Mouse (Mus musculus): ENCODE data around the gene Gtf2ird1.
A peak's percentile ranks its signal among the peaks of the same experiment; 100 is the strongest.
"Not testable (repeated sequence)": the region's sequence is repeated elsewhere in the genome, so short reads cannot be mapped to it uniquely, and the experiment has no call there.

Gtf2ird1 gene

DNA sequence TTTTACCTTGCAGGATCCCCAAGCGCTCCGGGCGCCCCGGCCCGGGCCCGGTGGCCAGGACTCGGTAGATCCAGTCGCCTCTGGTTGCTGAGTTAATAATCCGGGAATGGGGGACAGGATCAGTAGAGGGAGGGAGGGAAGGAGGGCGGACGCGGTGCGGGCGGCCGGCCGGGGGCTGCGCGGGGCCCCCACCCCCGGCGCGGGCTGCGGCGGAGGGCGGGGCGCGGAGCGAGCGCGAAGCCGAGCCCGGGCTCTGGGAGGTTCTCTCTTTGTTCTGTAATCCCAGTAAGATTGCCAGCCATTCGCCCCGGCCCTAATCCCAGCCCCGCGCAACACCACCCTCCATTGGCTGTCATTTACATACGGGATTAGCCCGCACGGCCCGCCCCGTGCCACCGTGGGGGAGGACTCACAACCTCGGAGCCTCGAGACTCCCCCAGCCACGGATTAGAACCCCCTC, at the start of gene Gtf2ird1:
TSS of gene Gtf2ird1 (minus strand) at position 214 of the 460 bp plus-strand sequence.
- DNase-seq (ENCODE audit: low read depth) = peak; percentile 62

DNA sequence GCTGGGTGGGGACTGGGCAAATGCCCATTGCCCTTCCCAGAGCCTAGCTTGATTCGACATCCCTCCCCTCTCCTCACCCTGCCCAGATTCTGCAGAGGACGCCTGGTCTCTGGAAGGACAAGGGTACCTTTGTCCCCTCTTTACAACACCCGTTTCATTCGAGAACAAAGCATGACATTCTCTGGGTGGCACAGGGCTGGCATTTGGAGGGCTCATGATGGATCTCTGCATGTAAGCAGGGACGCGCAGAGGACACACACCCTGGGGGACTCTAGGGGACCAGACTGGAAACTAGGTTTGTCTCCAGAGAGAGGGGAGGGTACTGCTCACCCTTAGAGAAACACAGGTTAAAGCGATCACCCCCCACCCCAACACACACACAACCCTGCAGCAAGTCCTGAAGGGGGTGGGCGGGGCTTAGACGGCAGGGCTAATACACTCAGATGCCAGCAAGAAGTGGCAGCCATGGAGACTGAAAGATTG, 49.3 kb upstream of the Gtf2ird1 start:
- no peak for DNase-seq (ENCODE audit: low read depth)

DNA sequence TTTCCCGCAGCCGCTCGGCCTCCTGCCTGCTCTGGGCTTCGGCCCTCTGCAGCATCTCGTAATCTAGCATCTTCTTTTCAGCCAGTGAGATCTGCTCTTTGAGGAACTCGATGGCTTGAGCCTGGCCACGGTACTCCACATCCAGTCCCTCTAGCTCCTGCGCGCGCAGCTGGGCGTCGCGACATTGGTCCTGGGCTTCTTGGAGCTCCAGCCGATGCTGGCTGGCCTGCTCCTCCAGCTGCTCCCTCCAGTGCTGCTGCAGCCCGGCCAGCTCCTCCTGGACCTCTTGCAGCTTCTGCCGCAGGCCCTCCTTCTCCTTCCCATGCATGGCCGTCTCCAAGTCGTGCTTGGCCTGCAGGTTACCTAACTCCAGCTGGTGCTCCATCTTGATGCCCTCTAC, 46.1 kb upstream of the Gtf2ird1 start:
- DNase-seq (ENCODE audit: low read depth) = no peak

DNA sequence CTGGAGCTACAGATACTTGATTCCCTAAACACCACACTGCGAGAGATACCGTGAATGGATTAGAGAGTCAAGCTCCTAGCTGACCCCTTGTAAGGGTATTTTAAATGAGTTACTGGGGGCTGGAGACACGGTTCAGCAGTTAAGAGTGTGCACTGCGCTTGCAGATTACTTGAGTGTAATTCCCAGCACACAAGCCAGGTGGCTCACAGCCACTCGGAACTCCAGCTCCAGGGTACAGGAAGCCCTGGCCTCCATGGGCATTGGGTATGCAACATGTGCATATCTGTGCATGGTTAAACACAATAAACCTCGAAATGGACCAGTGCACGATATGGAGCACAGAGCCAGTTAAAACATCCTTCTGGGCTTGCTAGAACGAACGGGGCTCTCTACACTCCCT, 44.9 kb upstream of the Gtf2ird1 start:
- no peak for DNase-seq (ENCODE audit: low read depth)

DNA sequence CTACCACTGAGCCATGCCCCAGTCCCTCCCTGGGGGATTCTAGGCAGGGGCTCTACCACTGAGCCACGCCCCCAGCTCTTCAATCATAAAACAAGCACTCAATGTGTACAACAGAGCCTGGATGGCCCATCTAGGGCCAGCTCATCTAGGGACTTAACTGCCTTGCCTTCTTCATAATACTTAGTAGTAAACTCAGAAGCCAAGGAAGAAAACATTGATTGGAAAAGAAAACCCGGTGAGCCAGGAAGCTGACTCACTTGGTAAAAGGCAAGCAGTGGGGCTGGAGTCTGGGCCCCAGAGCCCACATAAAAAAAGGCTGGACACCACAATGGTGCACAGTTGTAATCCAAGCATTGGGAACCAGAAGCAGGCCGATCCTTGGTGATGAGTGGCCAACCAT, 44.2 kb upstream of the Gtf2ird1 start:
- DNase-seq (ENCODE audit: low read depth) = no peak

DNA sequence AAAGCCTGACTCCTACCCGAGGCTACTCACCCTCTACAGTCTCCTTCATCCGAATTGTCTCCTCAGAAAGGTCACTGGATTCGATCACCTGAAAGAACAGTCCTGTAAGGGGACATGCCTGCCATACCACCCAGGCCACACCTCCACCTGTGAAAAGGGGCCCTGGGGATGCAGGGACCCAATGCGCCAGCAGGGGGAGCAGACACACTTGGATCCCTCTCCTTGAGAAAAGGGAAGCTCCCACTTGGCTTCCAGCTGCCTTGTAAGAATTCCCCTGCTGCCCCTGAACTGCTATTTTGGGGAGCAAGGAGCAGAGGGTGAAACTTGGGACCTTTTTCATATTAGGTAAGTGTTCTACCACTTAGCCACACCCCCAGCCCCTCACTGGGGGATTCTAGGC, 43.5 kb upstream of the Gtf2ird1 start:
- peak; percentile 71 for DNase-seq (ENCODE audit: low read depth)

DNA sequence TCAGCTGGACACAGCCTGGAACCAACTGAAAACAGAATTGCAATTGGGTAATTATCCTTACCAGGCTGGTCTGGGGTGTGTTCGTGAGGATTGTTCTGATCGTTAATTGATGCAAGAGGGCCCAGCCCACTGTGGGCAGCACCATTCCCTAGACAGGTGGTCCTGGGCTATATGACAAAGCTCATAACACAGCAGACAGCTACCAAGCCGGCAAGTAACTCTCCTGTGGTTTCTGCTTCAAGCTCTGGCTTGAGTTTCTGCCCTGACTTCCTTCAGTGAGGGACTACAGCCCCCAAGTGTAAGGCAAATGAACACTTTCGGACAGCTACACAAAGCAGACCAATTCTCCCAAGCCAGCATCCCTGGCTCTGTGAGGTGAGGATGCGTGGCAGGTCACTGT, 40.5 kb upstream of the Gtf2ird1 start:
- no peak for DNase-seq (ENCODE audit: low read depth)

DNA sequence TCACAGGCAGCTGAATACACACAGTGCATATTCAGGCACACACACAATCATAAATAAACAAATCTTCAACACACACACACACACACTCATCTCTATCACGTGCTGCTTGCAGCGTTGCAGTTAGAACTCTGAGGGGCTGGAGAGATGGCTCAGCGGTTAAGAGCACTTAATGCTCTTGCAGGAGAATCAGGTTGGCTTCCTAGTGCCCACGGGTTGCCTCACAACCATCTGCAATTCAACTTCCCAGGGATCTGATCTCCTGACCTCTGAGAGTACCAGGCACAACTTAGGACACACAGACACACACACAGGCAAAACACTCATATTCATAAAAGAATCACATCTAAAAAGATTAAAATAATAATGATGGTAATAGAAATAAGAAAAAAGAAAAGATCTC, 39.3 kb upstream of the Gtf2ird1 start:
- DNase-seq (ENCODE audit: low read depth) = no peak

DNA sequence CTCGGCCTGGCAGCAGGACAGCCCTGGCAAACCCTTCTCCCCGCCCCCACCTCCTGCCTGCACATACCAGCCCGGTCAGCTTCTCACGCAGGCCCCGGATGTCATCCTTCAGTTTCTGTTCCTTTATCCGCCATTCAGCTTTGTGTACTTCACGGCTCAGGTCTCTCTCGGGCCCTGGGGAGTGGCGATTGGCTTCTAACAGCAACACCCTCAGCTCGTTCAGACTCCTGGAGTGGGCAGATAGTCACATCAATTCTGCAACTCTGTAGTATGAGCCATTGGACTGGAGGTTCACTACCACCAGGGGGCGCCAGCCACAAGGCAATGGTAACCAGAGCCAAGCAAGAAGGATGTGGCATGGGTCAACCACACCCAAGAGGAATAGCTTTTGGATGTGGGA, 37.6 kb upstream of the Gtf2ird1 start:
- peak; percentile 92 for DNase-seq (ENCODE audit: low read depth)

DNA sequence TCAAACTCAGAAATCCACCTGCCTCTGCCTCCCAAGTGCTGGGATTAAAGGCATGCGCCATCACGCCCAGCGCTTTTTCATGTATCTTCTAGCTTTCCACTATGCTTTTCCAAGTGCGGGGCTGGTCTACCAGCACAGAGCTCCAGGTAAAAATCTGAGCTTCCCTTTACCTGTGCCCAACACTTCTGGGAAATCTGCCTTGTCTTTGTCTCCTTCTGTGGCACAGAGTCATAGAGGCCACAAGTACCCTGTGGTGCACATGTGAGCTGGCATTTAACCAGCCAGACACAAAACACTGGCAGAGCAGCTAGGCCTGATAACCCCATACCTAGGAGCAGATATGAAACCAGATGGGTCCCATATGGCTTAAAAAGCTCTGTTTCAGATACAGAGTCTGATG, 36.4 kb upstream of the Gtf2ird1 start:
- no peak for DNase-seq (ENCODE audit: low read depth)

DNA sequence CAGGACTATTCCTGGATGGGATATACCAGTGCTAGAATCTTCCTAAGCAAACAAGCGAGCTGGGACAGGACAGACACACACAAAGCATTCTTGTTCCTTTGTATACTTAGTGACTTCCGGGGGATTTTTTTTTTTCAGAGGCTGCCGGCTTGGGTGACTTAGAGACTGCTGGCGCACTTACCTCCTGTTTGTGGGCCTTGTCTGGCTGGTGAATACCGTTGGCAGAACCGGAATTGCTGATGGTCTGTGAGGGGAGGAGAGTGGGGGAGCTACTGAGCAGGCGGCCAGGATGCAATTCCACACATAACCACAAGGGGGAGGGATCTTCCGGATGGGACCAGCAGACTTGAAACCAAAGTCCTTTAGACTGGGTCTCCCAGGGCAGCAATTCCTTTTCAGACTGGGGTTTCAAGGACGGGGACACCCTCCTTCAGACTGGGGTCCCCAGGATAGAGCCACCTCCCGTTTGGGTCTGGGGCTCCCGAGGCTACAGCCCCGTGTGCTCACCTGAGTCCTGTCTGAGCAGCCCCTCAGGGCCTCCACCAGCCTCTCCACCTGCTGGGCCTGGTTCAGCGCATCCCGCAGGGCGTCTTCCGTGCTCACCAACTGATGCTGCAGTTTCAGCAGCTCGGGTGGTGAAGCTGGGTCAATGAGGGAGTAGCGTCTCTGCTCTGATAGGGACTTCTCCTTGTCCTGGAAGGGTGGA, 35.3 kb upstream of the Gtf2ird1 start:
- DNase-seq (ENCODE audit: low read depth) = peak; percentile 97

DNA sequence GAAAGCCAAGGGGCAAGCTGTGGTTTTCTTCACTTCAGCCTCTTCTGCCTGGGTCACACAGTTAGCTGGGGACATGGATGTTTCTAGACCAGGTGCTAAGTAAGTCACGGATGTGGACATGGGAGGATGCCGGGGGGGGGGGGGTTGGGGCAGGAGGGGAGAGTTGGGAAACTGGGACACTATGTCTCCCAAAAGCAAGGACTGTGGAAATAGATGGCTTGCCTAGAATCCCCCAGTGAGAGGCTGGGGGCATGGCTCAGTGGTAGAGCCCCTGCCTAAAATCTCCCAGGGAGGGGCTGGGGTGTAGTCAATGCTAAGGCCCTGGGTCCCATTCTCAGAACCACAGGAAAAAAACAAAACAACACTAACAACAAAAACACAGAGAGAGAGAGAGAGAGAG, 34.7 kb upstream of the Gtf2ird1 start:
- no peak for DNase-seq (ENCODE audit: low read depth)

DNA sequence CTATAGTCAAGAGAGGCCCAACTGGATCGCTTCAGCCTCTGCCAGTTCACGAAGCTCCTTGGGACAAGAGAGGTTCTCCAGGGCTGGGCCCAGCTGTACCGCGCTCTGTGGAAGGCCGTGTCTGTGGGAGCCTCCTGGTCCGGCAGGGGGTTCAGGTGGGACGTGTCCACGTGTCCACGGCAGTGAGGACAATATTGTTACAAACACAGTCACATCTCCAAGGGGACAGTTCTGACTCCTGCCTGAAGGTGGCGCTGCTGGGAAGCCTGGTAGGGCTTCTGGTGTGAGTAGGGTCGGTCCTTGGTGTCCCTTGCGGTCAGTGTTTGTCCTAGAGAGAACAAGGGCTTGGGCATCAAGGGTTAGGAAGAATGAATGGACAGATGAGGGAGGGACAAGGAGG, 33.9 kb upstream of the Gtf2ird1 start:
- peak; percentile 61 for DNase-seq (ENCODE audit: low read depth)

DNA sequence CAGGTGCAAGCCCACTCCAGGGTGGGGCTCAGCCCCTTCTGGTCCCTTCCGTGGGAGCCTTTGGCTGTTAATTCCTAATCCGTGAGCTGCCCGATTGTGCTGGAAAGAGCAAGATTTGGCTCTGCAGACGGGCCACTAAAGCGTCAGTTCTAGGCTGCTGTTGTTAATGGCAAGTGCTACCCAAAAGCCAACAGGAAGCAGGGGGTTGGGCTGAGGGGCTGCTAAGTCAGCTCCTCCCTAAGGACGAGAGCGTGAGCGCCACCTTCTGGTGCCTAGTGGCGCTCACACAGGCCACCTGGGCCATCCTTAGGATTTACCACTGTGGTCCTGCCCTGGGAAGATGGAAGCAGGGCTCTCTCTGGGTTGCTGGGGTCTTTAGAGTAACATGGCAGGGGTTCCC, 33.1 kb upstream of the Gtf2ird1 start:
- DNase-seq (ENCODE audit: low read depth) = peak; percentile 85

DNA sequence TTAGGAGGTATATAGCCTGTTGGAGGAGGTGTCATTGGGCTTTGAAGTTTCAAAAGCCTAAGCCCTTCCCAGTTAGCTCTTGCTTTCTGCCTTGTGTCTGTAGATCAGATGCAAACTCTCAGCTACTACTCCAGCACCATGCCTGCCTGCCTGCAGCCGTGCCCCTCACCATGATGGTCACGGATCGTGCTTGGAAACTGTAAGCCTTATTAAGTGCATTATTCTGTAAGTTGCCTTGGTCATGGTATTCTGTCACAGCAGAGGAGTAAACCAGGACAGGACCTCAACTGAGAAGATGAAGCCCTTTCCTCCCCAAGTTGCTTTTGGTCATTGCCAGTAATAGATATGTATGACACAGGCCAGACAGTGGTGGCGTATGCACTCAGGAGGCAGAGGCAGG, 32.1 kb upstream of the Gtf2ird1 start:
- no peak for DNase-seq (ENCODE audit: low read depth)

DNA sequence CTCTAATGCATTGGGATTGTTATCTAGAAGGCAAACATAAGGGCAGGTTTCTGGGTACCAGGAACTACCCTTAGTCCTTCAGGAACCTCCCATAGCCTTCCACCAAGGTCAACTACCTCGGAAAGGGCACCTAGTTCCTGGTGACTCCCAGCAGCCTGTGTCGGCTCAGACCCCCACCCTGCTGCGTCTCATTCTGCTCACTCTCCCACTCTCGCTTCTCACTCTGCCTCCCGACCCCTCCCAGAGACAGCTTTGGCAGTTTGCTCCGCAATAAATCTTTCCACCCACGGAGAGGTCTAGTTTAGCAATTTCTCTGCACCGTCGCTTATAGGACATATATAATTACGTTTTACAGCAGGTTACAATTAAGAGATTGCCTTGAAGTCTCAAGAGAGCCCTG, 31.5 kb upstream of the Gtf2ird1 start:
- DNase-seq (ENCODE audit: low read depth) = no peak

DNA sequence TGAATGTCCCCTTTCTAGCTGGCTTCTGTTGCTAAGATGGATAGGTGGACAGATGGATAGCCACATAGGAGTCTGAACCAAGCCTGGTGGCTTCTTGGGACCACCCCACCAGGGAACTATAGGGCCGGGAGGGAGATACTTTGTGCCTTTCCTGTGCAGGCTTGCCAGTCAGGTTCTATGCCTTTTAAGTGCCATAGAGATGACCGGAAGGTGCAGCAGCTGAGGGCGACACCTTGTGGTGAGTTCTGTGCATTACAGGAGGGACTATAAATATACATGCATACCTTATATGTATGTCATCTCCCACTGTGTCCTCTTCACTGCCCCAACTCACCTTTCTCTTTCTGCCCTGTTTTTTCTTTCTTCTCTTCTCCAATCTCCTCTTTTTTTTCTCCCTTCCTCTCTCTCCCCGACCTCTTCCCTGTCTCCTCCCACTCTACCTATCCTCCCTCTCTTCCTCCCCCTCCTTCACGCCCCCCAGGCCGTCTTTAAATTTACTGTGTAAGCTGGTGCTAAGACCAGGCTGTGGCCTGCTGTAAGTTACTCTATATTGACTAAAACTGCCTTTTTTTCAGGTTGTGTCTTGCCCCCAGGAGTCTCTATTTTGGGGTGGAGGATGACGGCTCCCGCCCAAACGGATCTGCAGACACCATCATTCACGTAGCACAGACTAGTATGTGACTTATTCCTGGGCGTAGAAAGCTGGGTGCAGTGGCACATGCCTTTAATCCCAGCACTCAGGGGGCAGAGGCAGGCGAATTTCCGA, 29.6 kb upstream of the Gtf2ird1 start:
- DNase-seq (ENCODE audit: low read depth) = peak; percentile 92

DNA sequence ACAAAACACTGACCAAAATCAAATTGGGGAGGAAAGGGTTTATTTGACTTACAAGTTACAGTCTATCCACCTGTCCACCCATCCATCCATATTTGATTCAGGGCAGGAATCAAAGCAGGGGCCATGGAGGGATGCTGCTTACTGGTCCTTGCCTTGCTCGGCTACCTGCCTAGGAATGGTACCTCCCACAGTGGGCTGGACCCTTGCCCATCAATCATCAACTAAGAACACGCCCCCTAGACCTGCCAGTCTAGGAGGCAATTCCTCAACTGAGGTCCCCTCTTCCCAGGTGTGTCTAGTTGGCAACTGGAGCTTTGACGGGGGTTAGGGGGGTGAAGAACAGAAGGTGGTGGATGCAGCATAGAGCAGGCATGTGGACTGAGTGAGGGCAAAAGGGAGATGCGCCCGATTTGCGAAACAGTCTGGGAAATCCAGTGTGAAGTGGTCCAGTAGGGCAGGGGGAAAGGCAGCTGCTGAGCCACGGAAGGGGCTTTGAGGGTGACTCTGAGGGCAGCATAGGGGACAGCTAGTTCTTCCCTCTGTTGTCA, 28.7 kb upstream of the Gtf2ird1 start:
- DNase-seq (ENCODE audit: low read depth) = no peak

DNA sequence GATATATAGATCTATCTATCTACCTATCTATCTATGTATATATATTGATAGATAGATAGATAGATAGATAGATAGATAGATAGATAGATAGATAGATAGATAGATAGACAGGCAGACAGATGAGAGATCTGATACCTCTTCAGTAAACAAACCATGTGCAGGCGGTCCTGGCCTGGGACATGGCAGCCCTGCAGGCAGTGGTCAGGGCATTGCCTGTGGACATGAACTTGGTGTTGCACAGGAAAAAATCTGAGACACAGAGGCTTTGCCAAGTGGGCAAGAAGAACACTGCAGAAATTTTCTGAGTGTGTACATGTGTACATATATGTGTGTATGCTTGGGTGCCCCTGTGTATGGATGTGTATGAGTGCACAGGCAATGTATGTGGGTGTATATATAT, 26.8 kb upstream of the Gtf2ird1 start:
- no peak for DNase-seq (ENCODE audit: low read depth)

DNA sequence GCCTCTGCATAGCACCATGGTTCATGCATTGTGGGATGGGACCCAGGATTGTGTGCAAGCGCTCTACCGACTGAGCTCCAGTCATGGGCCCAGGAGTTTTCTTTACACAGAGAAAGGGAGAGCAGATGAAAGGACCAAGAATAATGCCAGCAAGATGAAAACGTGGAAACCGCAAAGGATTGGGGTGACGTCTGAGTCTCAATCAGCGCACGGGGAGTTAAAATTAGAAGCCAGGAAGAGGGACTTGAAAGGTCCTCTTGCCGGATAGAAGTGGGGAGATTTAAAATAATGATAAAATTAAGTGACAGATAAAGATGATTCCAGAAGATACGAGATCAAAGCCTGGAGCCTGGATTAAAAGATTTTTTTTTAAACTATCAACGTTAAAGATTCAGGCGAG, 25.8 kb upstream of the Gtf2ird1 start:
- DNase-seq (ENCODE audit: low read depth) = peak; percentile 84

DNA sequence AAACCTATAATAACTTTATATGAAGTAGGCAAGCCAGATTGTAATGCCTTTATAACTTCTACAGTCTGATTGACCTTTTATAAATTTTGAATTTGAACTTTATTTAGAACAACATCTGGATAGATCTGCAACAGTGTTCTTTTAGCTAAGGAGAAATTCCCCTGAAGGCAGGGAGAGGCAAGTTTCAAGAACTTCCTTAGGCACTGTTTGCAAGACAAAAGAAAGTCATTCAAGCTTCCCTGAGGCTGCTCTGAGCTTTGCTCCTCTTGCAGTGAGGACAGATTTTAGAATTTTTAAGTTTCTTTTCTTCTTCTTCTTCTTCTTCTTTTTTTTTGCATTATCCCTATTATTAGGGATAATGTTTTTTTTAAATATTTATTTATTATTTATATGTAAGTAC, 22.4 kb upstream of the Gtf2ird1 start:
- not testable (repeated sequence) for DNase-seq (ENCODE audit: low read depth)

DNA sequence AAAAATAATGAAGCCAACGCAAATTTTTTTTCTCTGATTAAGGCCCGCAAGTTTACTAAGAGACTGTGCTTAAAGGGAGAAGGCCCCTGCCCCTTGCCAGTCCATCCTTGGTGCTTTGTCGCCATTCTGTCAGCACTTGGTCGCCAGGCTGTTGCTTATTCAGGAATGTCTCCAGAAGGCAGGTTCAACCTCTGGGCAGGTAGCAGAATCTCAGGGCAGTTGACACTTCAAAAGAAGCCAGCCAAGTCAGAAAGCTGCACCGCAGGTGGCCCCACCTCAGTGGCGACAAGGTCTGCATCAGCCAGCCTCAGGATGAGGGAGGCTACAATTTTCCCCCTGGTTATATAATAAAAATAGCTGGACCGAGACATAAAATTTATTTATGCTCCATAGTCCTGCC, 19.2 kb upstream of the Gtf2ird1 start:
- not testable (repeated sequence) for DNase-seq (ENCODE audit: low read depth)

DNA sequence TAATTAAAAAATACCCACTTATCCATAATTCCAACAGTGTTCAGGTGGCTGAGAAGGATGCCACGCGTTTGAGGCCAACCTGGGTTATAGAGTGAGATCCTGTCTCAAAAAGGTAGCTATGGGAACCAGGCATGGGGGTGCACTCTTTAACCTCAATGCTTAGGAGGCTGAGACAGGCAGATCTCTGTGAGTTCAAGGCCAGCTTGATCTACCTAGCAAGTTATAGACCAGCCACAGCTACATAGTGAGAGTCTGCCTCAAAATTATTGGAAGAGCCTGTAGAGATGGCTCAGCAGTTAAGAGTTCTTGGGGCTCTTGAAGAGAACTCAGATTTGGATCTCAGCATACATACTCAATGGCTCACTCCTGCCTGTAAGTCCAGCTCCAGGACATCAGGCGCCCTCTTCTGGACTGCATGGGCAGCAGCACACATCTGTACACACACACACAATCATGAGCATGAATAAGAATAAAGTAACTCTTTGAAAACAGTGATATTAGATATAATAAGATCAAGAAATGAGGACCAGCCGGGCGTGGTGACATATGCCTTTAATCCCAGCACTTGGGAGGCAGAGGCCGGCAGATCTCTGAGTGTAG, 18.6 kb upstream of the Gtf2ird1 start:
- no peak for DNase-seq (ENCODE audit: low read depth)
